Mouse (Mus musculus) bone marrow, adult 2 months (tissue): ENCODE data around the gene Timmdc1.

ENCODE experiments used
- CTCF ChIP-seq: fragments of 200-500 bp; IDR thresholded peaks from 2 replicates; pipeline ENCODE4 v1.5.1; 2011; ENCODE audit warnings: low read length, control low read depth; ENCODE audit not compliant: control insufficient read depth, insufficient read depth
- POLR2A ChIP-seq: fragments of 200-500 bp; IDR thresholded peaks from 2 replicates; pipeline ENCODE4 v1.6.1; 2011; ENCODE audit warnings: low read depth, mild to moderate bottlenecking, control low read depth, low read length, borderline replicate concordance; ENCODE audit not compliant: control insufficient read depth

DNA sequence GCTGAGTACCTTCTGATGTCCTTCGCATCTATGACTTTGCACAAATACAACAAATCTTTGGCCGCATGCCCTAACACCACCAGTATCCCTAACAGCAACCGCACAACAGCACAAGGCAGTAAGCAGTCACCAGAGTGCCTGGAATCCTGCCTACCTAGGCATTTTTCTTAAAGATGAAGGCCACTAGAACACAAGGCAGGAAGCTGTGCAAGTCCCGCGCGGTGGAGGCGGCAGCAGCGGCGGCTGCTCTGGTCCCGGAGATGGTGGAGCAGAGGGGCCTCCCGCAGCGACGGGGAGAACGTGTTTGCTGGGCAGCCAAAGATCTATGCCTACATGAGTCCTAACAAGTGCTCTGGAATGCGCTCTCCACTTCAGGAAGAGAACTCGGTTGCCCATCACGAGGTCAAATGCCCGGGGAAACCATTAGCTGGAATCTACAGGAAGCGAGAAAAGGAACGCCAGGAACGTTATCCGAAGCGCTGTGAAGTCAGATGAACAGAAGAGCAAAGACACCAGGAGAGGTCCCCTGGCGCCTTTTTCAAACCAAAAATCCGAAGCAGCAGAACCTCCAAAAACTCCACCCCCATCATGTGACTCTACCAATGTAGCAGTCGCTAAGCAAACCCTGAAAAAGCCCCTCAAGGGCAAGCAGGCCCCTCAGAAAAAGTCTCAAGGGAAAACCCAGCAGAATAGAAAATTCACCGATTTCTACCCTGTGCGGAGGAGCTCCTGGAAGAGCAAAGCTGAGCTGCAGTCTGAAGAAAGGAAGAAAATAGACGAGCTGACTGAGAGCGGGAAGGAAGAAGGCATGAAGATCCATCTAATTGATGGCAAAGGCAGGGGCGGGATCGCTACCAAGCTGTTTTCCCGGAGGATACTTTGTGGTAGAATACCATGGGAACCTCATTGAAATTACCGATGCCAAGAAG is 45.9 kb downstream of the Timmdc1 start:
- TF ChIP-seq CTCF (no peak), POLR2A (no peak)
